Mouse (Mus musculus): ENCODE results near the gene Macc1. TPM values are rescaled to one million over a fixed set of nuclear protein-coding genes. Genes with fewer than 3 reads are reported as not detected.
"Not testable (repeated sequence)": the region's sequence is repeated elsewhere in the genome, so short reads cannot be mapped to it uniquely, and the experiment has no call there.

Macc1 gene
- not detected for total RNA-seq (2022)

GRCm38 (mm10) chr12:119313970-119314369 lies at the start of gene Macc1:
TSS of gene Macc1 (plus strand) at chr12:119314270.
- no peak for DNase-seq (ENCODE audit: low spot score in 2 of 2)

GRCm38 (mm10) chr12:119264506-119264905 lies 49.6 kb upstream of the Macc1 start:
- no peak for DNase-seq (ENCODE audit: low spot score in 2 of 2)

DNA sequence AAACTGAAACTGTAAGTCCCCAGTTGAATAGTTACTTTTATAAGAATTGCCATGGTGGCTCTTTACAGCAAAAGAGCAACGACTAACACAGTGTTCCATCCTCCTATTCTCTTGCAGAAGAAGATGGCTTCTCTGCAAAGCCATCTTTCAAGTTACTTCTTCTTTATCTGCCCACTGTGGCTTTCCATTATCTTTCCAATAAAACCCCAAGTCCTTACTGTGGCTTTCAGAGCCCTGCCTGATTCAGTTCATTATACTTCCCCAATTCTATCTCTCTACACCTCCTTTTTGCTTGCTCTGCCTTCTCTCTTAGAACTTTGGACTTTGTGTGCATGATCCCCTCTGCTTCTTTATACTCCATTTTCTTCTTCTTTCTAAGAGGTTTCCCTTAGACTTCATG lies 45.3 kb upstream of the Macc1 start:
- DNase-seq (ENCODE audit: low spot score in 2 of 2), result no peak

DNA sequence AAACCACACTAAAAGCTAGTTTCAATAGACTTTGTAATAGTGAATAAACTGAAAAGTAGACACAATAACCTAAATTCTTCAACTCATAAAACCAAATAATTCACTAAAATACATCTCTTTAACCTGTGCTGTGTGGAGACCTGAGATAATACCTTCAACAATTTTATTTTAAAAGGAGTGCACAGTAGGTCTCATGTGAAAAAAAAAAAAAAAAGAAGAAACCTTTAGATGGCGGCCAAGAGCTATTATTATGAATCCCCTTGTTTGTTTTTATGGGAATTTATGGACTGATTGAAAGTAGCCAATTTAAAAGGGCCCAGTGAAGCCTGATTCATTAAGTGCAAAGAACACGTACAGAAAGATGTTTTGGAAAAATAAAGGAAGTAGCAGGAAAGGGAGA lies 44.0 kb upstream of the Macc1 start:
- DNase-seq (ENCODE audit: low spot score in 2 of 2), result no peak

DNA sequence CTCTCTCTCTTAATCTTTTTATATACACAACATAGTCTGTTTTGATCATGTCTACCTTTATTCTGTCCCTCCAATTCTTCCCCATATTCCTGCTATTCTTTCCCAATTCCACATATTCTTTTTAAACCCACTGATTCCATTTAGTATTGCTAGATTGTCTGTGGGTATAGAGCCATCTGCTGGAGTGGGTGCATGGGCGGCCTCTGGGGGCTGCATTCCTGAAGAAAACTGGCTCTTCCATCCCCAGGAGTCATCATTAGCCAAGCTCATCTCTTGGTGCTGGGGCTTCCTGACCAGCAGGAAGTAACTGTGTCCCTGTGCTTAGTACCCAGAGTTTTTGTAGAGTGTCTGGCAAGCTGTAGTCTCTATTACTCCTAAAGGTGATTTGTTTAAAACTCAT lies 42.1 kb upstream of the Macc1 start:
- no peak for DNase-seq (ENCODE audit: low spot score in 2 of 2)

DNA sequence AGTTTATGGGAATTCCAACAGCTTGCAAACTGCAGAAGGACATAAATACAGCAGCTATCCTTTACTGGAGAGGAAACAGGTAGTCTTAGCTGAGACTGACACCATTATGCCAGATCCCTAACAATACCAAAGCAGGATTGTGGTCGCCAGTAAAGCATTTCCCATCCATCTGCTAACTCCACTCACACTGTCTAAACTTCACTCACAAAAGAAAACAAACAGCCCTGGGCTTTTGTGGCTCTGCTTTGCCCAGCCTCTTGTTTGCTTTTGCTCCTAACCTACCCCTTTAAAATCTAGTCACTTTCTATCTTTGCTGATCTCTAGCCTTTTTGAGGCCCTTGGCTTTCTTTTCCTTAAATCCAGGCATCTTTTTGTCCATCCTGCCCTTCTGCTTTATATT lies 40.5 kb upstream of the Macc1 start:
- DNase-seq (ENCODE audit: low spot score in 2 of 2), result no peak

DNA sequence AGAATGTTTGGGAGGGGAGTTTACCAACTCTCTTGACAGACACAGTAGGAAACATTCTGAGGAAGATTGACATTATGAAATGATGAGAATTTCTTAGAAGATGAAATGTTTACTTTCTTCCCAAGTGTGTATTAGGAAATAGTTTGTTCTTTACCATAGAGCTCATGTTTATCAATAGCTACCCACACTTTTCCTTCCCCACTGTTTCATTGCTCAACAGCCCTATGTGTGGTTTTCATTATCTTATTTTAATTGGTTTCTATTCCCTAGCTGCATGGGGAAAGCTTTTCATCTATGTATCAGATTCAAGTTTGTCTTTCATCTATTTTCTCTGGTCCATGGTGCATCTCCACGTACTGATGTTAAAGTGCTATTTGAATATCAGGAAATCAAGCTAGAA lies 37.8 kb upstream of the Macc1 start:
- DNase-seq (ENCODE audit: low spot score in 2 of 2), result no peak

DNA sequence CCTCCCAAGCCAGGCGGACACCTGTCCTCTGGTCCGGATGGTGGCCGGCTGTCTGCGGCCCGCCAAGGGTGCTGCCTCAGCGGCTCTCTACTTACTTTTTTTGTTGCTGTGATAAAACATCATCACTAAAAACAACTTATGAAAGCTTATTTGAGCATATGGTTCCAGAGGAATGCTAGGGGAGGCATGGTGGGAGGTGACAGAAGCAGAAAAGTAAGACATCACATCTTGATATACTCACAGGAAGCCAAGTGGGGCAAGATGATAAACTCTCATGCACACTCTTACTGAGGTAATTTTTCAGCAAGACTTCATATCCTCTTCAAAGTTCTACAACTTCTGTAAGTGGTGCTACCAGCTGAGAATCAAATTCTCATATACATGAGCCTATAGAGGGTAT lies 22.5 kb upstream of the Macc1 start:
- no peak for DNase-seq (ENCODE audit: low spot score in 2 of 2)

- DNase-seq (ENCODE audit: low spot score in 2 of 2), result no peak
Observed at GRCm38 (mm10) chr12:119303618-119304017, 10.5 kb upstream of the Macc1 start.

GRCm38 (mm10) chr12:119313014-119313763 lies 881 bp upstream of the Macc1 start:
- no peak for DNase-seq (ENCODE audit: low spot score in 2 of 2)

GRCm38 (mm10) chr12:119318799-119319198 lies 4.7 kb downstream of the Macc1 start:
- DNase-seq (ENCODE audit: low spot score in 2 of 2), result no peak

DNA sequence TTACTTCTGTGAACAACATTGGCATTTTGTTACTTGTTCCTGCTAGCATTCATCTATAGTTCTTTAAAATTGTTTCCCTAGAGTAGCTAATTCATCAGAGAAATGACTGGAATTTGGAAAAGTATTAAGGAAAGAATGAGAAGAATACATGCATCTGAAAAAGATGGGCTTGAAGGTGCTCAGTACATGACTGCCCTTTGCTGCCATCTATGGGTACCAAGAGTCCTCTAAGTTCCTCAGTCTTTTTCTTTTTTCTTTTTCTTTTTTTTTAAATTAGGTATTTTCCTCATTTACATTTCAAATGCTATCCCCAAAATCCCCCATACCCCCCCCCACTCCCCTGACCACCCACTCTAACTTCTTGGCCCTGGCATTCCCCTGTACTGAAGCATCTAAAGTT lies 11.3 kb downstream of the Macc1 start:
- DNase-seq (ENCODE audit: low spot score in 2 of 2), result no peak

DNA sequence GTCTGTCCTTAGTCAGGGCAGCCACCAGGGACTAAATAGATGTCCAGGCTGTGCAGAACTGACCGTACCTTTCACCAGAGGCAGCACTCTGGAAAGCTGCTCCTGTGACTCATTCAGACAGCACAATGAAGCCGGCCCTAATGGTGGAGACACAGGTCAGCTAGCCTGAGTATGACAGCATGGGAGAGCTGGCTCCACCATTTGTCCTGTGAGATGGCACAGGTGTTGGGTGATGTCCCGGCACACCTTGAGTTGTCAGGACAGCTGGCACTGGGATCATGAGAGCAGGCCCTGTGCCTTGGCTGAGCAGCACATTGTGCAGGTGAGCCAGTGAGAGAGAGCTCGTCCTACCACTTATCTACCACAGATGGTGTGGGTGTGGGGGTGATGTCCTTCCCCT lies 16.6 kb downstream of the Macc1 start:
- no peak for DNase-seq (ENCODE audit: low spot score in 2 of 2)

DNA sequence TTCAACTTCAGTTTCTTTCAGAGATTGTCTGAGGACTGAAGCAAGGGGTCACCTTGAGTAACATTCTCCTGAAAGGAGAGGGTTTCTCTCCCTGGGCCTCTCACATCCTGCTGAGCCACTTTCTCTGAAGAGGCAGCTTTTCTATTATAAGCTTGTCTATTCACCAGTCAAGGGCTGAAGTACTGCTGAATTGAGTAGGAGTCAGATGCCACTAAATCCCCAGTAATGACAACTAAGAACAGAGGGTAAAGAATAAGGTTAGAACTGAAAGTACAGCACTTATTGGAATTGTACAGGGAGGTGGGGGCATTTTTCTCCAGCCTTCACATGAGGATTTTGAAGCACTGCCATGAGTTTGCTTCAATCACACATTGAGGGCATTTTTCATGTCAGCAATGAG lies 19.3 kb downstream of the Macc1 start:
- DNase-seq (ENCODE audit: low spot score in 2 of 2), result no peak

GRCm38 (mm10) chr12:119352579-119352978 lies 38.5 kb downstream of the Macc1 start:
- DNase-seq (ENCODE audit: low spot score in 2 of 2), result not testable (repeated sequence)

GRCm38 (mm10) chr12:119357418-119358241 lies 43.6 kb downstream of the Macc1 start:
- DNase-seq (ENCODE audit: low spot score in 2 of 2), result no peak

DNA sequence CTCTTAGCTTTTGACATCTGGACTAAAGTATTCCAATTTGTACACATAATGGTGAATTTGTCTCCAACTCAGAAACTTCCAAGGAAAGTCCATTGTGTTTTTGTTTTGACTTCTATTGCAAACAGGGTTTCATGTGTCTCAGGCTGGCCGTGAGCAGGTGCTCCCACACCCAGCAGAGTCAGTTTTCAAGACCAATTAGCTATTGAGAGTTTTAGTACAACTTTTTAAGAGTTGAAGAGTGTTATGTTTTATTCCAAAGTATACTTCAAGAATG lies 44.1 kb downstream of the Macc1 start:
- DNase-seq (ENCODE audit: low spot score in 2 of 2), result no peak

- no peak for DNase-seq (ENCODE audit: low spot score in 2 of 2)
Observed at GRCm38 (mm10) chr12:119365041-119365440, 51.0 kb downstream of the Macc1 start.

DNA sequence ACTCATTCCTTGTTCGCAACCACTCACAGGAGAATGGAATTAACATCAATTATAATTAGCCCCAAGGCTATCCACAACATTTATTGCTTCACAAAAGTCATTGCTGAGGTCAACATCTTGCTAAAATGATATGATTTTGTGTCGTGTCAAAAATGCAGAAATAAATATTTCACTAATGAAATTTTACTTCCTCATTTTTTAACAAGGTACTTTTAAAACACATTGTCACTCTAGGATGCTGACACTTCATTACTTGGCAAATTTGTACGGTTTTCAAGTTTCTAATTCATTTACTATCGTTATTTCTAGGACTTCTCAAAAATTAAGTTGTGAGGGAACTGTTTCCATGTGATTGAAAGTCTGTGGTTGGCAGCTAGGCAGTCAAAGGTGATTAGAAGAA lies 55.8 kb downstream of the Macc1 start:
- DNase-seq (ENCODE audit: low spot score in 2 of 2), result no peak

GRCm38 (mm10) chr12:119372359-119372758 lies 58.3 kb downstream of the Macc1 start:
- no peak for DNase-seq (ENCODE audit: low spot score in 2 of 2)

DNA sequence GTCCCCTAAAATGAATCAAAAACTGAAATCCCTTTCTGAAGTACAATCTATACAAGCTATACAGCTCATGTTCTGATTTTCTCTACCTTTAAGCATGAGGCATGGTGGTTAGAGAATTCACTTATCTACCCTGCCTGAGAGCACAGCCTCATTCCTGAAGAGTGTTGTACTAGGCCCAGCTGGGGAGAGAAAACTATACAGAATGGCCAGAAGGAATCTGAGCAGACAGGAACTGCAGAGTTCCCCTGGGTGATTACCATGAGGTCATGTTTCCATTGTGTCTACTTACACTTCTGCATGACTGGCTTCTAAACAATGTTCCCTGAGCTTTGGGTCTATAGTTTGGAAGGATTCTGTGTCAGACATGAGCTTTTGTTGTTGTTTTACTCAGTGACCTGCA lies 62.8 kb downstream of the Macc1 start:
- DNase-seq (ENCODE audit: low spot score in 2 of 2), result no peak

GRCm38 (mm10) chr12:119381839-119382238 lies 67.8 kb downstream of the Macc1 start:
- no peak for DNase-seq (ENCODE audit: low spot score in 2 of 2)

- no peak for DNase-seq (ENCODE audit: low spot score in 2 of 2)
Observed at GRCm38 (mm10) chr12:119386243-119386642, 72.2 kb downstream of the Macc1 start.
